Mouse (Mus musculus) urinary bladder, postnatal 36 days (tissue): ENCODE results near the gene Camp.
"Not testable (repeated sequence)": the region's sequence is repeated elsewhere in the genome, so short reads cannot be mapped to it uniquely, and the experiment has no call there.

Source experiments
- DNase-seq, 2 experiments: peaks; one replicate each; pipeline ENCODE4 v3.0.0; 2022; ENCODE audit warnings: low spot score in 2 of 2, mixed read lengths in 1 of 2

The Camp gene

DNA sequence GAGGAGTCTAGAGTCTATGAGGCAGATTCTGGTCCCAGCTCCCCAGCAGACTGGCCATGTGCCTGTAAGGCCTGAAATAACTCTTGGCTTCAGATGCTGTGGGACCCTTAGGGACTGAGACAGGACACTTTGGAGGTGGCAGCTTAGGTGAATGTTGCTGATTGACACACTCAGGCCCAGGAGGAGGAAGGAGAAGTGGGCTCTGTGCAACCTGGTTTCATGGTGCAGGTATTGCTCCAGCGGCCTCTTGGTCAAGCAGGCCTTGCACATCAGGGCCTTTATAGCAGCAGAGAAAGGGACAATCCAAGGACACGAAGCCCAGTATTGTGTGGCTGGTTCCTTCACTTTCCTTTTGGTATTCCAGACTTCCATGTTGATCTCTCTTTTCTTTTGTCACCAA, 4.9 kb upstream of the Camp start:
- DNase-seq: no peak

DNA sequence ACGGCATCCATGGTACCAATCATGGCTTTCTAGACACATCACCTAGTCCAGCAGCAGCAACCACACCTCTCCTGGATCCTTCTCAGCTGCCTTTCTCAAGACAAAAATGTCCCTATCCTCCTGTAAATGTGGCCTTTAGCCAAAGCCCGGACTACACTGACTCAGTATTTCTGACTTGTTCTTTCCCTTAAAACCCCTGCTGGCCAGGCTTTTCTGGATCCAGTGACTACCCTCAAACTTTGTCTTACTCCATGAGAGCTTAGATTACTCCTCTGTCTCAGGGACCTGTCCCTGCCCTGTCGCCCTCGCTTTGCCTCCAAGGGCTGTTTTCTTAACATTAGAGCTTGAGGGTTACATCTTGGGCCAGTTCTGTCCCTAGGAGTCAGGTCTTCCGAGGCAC, 682 bp upstream of the Camp start:
- no peak for DNase-seq

GRCm38 (mm10) chr9:109833088-109833412, 16.4 kb downstream of the Camp start:
- DNase-seq: no peak

DNA sequence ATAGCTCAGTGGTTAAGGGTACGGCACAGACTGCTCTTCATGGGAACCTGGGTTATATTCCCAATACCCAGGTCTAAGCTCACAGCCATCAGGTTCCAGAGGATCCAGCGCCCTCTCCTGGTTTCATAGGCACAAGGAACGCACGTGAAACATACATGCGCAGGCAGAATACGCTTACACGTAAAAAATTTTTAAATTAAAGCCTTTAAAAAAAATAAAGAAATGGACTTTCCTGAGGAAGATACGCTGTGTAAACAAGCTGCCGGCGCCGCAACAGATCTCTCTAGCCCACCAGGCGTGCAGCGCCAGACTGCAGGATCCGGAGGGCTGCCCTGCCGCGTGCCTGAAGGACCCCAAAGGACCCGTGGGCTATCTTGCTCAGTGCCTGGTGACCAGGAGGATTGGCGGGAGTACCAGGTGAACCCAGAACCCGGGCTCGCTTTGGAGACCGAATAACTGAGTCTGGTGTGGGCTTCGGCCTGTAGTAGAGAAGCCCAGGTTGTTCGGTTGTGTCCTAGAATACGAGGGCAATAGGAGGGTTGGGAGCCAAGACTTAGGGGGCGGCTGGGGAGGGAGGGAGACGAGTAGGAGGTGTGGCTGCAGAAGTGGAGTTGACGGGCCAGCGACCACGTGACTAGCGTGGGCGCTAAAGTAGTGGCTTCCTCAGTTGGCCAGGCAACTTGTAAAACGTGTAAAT, 16.9 kb downstream of the Camp start, which contains the start of gene Nme6:
Nme6 (plus strand) TSS at position 359 of the 697 bp plus-strand sequence.
- peak; percentile 74 to 82 for DNase-seq

- no peak for DNase-seq
These were observed 23.2 kb downstream of the Camp start for GRCm38 (mm10) chr9:109826181-109826580.

- DNase-seq: no peak
These were observed 23.7 kb downstream of the Camp start for GRCm38 (mm10) chr9:109825739-109826138.

DNA sequence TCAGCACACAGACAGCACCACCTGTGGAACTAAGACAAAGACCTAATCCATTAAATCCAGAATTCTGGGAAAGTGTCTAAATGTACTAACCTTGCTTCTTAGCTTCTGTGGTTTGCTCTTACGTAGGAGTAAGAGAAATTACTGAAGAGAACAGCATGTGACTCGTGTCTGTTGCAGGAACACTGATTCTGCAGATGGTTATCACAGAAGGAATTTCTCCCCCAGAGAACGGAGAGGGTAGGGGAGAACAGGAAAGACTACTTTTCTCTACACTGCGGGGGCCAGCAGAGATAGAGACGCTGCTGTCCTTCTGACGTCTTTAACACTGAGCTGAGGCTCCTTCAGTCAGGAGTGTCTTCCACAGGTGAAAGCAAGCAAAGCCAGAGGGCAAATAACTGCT, 33.1 kb downstream of the Camp start:
- DNase-seq: no peak

- DNase-seq: no peak
These were observed 36.0 kb downstream of the Camp start for GRCm38 (mm10) chr9:109813424-109813823.

DNA sequence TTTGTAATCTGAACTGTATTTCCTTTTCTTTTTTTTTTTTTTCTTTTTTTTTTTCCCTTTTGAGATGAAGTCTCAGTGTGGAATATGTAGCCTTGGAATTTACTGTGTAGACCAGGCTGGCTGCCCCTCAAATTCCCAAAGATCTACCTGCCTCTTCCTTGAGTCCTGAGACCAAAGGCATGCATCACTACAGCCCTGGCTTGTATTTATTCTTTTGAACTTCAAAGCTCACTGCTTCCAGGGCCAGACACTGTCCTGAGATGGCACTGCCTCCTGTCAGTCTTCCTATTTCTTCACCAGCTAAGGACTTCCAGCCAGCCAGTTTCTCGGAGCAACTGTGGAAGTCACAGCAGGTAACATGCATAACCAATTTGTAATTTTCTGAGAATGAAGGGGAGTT, 37.4 kb downstream of the Camp start, which contains the start of gene Spink8:
Spink8 (plus strand) TSS at position 301 of the 400 bp plus-strand sequence.
- no peak for DNase-seq

- DNase-seq: no peak
These were observed 41.5 kb downstream of the Camp start for GRCm38 (mm10) chr9:109807898-109808297.

- no peak for DNase-seq
These were observed 42.6 kb downstream of the Camp start for GRCm38 (mm10) chr9:109806695-109807293.

DNA sequence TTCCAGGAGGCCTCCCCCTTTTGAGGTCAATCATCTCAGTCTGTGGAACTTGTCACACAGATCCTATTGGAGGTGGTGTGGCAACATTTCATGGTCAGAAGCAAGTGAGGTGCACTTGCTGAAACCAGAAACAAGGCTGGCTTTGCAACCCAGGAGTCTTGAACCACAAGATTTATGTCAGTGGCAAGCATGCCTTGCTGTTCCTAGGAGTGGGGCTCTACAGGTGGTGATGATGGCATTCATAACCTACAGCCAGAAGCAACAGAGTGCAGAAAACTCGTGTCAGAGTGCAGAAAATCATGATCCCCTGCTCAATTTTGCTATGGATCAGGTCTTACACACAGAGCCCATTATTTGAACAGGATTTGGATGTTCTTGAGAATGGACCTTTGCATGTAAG, 43.2 kb downstream of the Camp start:
- DNase-seq: no peak

DNA sequence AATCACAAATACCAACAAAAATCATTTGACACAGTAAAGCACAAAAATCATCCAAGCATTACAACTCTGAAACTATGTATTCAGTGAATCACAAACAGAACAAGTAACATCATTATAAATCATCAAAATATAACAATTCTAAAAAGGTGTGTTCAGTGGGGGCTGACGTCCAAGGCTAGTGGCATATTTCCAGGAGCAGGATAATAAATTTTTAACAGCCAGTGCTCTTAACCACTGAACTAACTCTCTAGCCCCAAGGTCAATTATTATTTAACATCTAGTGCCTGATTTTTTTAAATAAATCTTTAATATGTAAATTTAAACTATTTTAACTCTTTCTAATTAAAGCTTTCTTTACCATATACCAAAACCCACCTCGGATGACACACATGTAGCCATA, 43.8 kb downstream of the Camp start:
- DNase-seq: not testable (repeated sequence)

DNA sequence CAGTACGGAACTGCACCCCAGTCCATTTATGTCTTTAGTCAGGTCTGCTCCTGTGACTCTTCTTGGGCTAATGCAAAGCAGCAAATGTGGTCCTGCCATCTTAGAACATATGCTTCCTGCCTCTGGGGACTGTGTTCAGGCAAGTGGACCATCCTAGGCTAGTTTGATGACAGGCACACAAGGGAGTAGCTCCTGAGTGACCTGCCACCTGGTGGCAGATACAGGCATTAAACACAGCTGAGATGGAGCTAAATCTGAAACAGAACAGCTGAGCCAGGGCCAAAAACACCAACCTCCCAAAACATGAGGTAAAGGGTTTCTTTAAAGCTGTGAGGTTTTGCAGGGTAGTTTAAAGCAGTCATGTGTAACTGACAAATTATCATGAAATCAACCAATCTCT, 51.4 kb downstream of the Camp start:
- DNase-seq: peak in 1 of 2 experiments; percentile 3
